Mouse (Mus musculus) heart, embryonic 16.5 days (tissue): ENCODE measurements around the gene Specc1. TPM values are rescaled to one million over a fixed set of nuclear protein-coding genes. Genes with fewer than 3 reads are reported as not detected.

Source experiments
- ATAC-seq: fragments of 200-750 bp; cut with Nextera tagmentation; replicated peaks from 2 replicates; pipeline ENCODE4 v1.8.0; 2017; ENCODE audit warnings: moderate number of reproducible peaks; ENCODE audit not compliant: insufficient read depth, low FRiP score; ENCODE audit errors: extremely low read depth
- H3K27ac ChIP-seq: fragments of 300-500 bp; sonication (generic); 2 replicates; pipeline ENCODE4 v1.5.1; 2014; ENCODE audit warnings: mild to moderate bottlenecking, low read length, control low read depth, moderate library complexity
- H3K27me3 ChIP-seq: fragments of 300-500 bp; sonication (generic); 2 replicates; pipeline ENCODE4 v1.6.1; 2014; ENCODE audit warnings: low read length, mixed read lengths; ENCODE audit not compliant: control insufficient read depth, insufficient read depth
- H3K36me3 ChIP-seq: fragments of 300-500 bp; sonication (generic); 2 replicates; pipeline ENCODE4 v1.6.1; 2014; ENCODE audit not compliant: control insufficient read depth, insufficient read depth
- H3K4me1 ChIP-seq: fragments of 300-500 bp; sonication (generic); 2 replicates; pipeline ENCODE4 v1.6.1; 2014; ENCODE audit warnings: low read length, mixed read lengths; ENCODE audit not compliant: control insufficient read depth, insufficient read depth
- H3K4me2 ChIP-seq: fragments of 300-500 bp; sonication (generic); 2 replicates; pipeline ENCODE4 v1.6.1; 2014; ENCODE audit warnings: low read depth, mild to moderate bottlenecking, control low read depth, low read length
- H3K4me3 ChIP-seq: fragments of 300-500 bp; sonication (generic); 2 replicates; pipeline ENCODE4 v1.5.1; 2014; ENCODE audit warnings: mild to moderate bottlenecking, control low read depth, low read length
- H3K9ac ChIP-seq: fragments of 300-500 bp; sonication (generic); 2 replicates; pipeline ENCODE4 v1.6.1; 2014; ENCODE audit warnings: low read length, control low read depth
- H3K9me3 ChIP-seq: fragments of 300-500 bp; sonication (generic); replicated peaks from 2 replicates; pipeline ENCODE4 v1.6.1; 2016; ENCODE audit warnings: low read length; ENCODE audit not compliant: control insufficient read depth
- WGBS: fragments of 180-500 bp; shearing (Covaris S2); extraction: QIAGEN DNeasy Blood & Tissue Kit; methylation state at CpG from one replicate; pipeline ENCODE4 v1.1.7; 2014; 5-methylcytosine and 5-hydroxymethylcytosine counted together
- polyA plus RNA-seq: library from polyadenylated mRNA; unstranded; fragments of >200 nt; fragmentation: Nextera tagmentation; extraction: Ambion mirVana; gene quantifications from 2 replicates; pipeline ENCODE4 v1.2.1, GENCODE M21; 2015

Gene Specc1
- polyA plus RNA-seq, 1 experiment from 2014 or later = 9.3 TPM

GRCm38 (mm10) chr11:61960096-61960495, 3.5 kb downstream of the Specc1 start:
- no peak overlapping the region for H3K4me2 ChIP-seq
- ATAC-seq = no peak
- no peak overlapping the region for H3K4me3 ChIP-seq
- H3K4me1 ChIP-seq = no peaks in the 10 kb centered on the region
- no peak overlapping the region for H3K27ac ChIP-seq
- no peaks in the 10 kb centered on the region for H3K36me3 ChIP-seq
- 75% methylated on average over 2 of the region's 2 CpGs for WGBS
- H3K9ac ChIP-seq = no peak overlapping the region
- H3K27me3 ChIP-seq = peaks cover 16% of the 10 kb centered on the region
- no peaks in the 10 kb centered on the region for H3K9me3 ChIP-seq

- WGBS = 59% methylated on average over 6 of the region's 6 CpGs
- ATAC-seq = no peak
- H3K4me3 ChIP-seq = no peak overlapping the region
- no peaks in the 10 kb centered on the region for H3K4me1 ChIP-seq
- no peaks in the 10 kb centered on the region for H3K36me3 ChIP-seq
- no peaks in the 10 kb centered on the region for H3K9me3 ChIP-seq
- H3K27ac ChIP-seq = no peak overlapping the region
- H3K4me2 ChIP-seq = no peak overlapping the region
- no peak overlapping the region for H3K9ac ChIP-seq
- peaks cover 11% of the 10 kb centered on the region for H3K27me3 ChIP-seq
Measured at GRCm38 (mm10) chr11:61962684-61963083, 6.1 kb downstream of the Specc1 start.

- H3K27me3 ChIP-seq = peaks cover 5% of the 10 kb centered on the region
- ATAC-seq = no peak
- no peak overlapping the region for H3K9ac ChIP-seq
- H3K4me3 ChIP-seq = no peak overlapping the region
- H3K4me1 ChIP-seq = no peaks in the 10 kb centered on the region
- H3K36me3 ChIP-seq = no peaks in the 10 kb centered on the region
- WGBS = 85% methylated on average over 3 of the region's 3 CpGs
- H3K4me2 ChIP-seq = no peak overlapping the region
- H3K9me3 ChIP-seq = no peaks in the 10 kb centered on the region
- H3K27ac ChIP-seq = no peak overlapping the region
Measured at GRCm38 (mm10) chr11:61963193-61963592, 6.6 kb downstream of the Specc1 start.

- WGBS = 79% methylated on average over 5 of the region's 5 CpGs
- no peaks in the 10 kb centered on the region for H3K9me3 ChIP-seq
- no peaks in the 10 kb centered on the region for H3K27me3 ChIP-seq
- no peak overlapping the region for H3K4me3 ChIP-seq
- no peaks in the 10 kb centered on the region for H3K4me1 ChIP-seq
- ATAC-seq = no peak
- H3K4me2 ChIP-seq = no peak overlapping the region
- no peaks in the 10 kb centered on the region for H3K36me3 ChIP-seq
- H3K27ac ChIP-seq = no peak overlapping the region
- H3K9ac ChIP-seq = no peak overlapping the region
Measured at GRCm38 (mm10) chr11:61964611-61965010, 8.0 kb downstream of the Specc1 start.

DNA sequence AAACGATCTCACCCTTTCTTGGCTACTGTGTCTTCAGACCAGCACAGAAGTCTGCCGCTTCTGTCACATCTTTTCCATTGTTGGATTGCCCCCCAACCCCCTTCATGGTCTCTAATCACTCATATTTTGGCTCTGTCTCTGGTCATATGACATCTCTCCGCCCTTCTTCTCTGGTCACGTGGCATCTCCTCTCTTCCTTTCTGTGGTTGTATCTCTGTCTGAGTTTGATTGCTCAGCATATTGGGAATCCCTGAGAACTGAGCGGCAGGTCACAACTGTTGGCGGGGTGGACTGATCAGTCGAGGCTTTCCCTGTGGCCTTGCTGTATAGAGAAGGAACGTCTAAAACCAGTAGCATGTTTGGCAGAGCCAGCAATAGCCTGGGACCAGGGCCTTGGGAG, 10.5 kb downstream of the Specc1 start:
- WGBS = 78% methylated on average over 8 of the region's 8 CpGs
- no peak for ATAC-seq

GRCm38 (mm10) chr11:61968875-61969274, 12.3 kb downstream of the Specc1 start:
- Histone ChIP-seq H3K9ac (no peak overlapping the region), H3K4me1 (peaks cover under 1% of the 10 kb centered on the region; the same call in 1 of the 2 replicates), H3K4me2 (no peak overlapping the region), H3K36me3 (no peaks in the 10 kb centered on the region), H3K4me3 (no peak overlapping the region), H3K27ac (no peak overlapping the region), H3K27me3 (no peaks in the 10 kb centered on the region), H3K9me3 (no peaks in the 10 kb centered on the region)
- 80% methylated on average over 2 of the region's 2 CpGs for whole genome bisulfite sequencing
- no peak for ATAC-seq

More for the DNA sequence above, 10.5 kb downstream of the Specc1 start:
- Histone ChIP-seq H3K27ac (no peak overlapping the region), H3K9me3 (no peaks in the 10 kb centered on the region), H3K9ac (no peak overlapping the region), H3K27me3 (no peaks in the 10 kb centered on the region), H3K4me3 (no peak overlapping the region), H3K4me2 (no peak overlapping the region), H3K4me1 (no peaks in the 10 kb centered on the region), H3K36me3 (no peaks in the 10 kb centered on the region)

DNA sequence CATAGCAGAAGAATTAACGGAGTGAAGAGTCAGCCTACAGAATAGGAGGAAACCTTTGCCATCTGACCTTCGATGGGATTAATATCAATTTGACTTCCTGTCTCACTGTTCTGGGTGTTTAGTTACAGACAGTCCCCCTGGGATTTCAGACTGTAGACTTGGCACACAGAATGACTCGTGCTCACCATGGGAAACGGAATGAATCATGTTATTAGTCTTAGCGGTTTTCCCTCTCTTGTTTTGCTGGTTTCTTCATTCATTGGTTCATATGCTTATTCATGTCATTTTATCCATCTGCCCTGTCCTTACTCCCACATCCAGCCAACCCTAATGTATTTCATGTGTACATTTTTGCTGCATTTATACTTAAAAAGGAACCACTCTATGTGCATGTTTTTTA, 14.3 kb downstream of the Specc1 start:
- no peak overlapping the region for H3K27ac ChIP-seq
- no peaks in the 10 kb centered on the region for H3K27me3 ChIP-seq
- no peak for ATAC-seq
- 47% methylated on average over 5 of the region's 5 CpGs for WGBS
- no peaks in the 10 kb centered on the region for H3K9me3 ChIP-seq
- H3K36me3 ChIP-seq = no peaks in the 10 kb centered on the region
- no peak overlapping the region for H3K9ac ChIP-seq
- no peak overlapping the region for H3K4me3 ChIP-seq
- peaks cover 3% of the 10 kb centered on the region; the same call in 1 of the 2 replicates for H3K4me1 ChIP-seq
- H3K4me2 ChIP-seq = no peak overlapping the region

DNA sequence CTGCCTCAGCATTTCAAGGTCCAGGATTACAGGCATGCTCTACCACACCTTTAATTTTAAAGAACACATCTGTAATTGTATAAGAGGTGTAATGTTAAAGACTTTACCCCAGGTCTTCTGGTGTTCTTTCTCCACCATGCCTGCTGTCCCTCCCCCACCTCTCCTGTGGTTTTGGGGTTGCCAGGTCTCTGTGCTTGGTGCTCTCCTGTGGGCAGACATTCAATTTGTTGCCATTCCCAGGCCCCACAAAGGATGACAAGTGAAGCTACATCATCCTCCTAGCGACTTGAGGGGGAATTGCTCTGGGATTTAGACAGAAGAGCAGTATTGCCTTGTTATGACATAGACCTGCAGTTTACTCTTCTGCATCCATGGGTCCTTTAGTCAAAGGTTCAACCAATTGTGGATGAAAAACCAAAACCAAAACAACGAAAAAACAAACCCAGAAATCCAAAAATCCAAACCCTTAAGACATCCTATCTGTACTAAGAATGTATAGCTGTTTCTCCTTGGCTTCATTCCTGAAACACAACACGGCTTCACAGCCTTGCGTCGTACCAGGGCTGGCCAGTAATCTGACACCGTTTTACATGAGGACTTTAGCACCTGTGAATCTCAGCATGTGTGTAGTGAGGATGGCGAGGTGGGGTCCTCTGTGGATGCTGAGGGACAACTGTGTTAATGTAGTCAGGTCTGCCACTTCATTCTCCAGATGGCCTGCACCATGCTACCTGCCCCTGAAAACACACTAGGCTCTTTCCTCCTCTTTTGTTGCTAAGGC, 15.1 kb downstream of the Specc1 start:
- ATAC-seq = no peak
- no peak overlapping the region for H3K4me2 ChIP-seq

GRCm38 (mm10) chr11:61974106-61974707, 17.6 kb downstream of the Specc1 start:
- Histone ChIP-seq H3K27me3 (no peaks in the 10 kb centered on the region), H3K9me3 (no peaks in the 10 kb centered on the region), H3K4me3 (no peak overlapping the region), H3K36me3 (no peaks in the 10 kb centered on the region), H3K9ac (no peak overlapping the region), H3K4me2 (no peak overlapping the region), H3K27ac (no peak overlapping the region), H3K4me1 (peaks cover 3% of the 10 kb centered on the region; the same call in 1 of the 2 replicates)
- ATAC-seq = no peak
- 44% methylated on average over 13 of the region's 13 CpGs for WGBS

More for the DNA sequence above, 15.1 kb downstream of the Specc1 start:
- WGBS = 51% methylated on average over 7 of the region's 7 CpGs
- H3K9me3 ChIP-seq = no peaks in the 10 kb centered on the region
- H3K36me3 ChIP-seq = no peaks in the 10 kb centered on the region
- H3K4me1 ChIP-seq = peaks cover 3% of the 10 kb centered on the region; the same call in 1 of the 2 replicates
- no peak overlapping the region for H3K4me3 ChIP-seq
- no peak overlapping the region for H3K9ac ChIP-seq
- H3K27me3 ChIP-seq = no peaks in the 10 kb centered on the region
- H3K27ac ChIP-seq = no peak overlapping the region
